Mouse (Mus musculus): ENCODE data around the gene Hist1h4a. TPM values are rescaled to one million over a fixed set of nuclear protein-coding genes. Genes with fewer than 3 reads are reported as not detected.
A peak's percentile ranks its signal among the peaks of the same experiment; 100 is the strongest.
"Not testable (repeated sequence)": the region's sequence is repeated elsewhere in the genome, so short reads cannot be mapped to it uniquely, and the experiment has no call there.

Gene Hist1h4a
- polyA plus RNA-seq, 1 experiment from 2014 or later = 0.35 TPM

DNA sequence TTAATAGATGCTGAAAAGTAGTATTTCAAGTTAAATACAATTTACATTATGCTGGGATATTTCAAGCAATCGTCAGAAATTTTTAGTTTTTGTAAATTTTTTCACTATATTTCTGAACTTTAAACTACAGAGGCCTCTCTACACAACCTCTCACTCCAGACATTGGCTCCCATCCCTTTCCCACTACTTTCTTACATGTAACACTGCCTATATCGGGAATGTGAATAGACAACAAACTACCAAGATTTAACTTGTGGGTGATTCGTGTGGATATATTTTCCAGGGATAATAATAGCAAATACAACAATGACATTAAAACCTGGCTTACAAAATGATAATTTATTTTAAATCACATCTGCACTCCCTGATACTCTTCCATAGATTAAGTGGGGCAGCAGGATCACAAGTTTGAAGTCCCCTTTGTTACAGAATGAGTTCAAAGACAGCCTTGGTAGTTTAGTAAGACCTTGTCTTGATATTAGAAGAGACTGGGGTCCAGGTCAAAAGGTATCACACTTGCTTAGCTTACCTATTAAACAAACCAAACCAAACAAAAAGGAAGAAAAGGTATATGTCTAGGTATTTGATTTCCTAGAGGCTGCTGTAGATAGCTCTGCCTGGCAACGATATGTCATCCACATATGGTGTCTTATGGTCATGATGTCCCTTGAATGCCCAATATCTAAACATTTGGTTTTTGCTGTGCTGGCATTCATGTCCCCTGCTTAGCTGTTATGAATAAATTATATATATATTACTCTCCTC lies 7.5 kb downstream of the Hist1h4a start:
- Histone ChIP-seq H3K27ac (replicated peaks; ENCODE audit: low read depth, low read length) (peak overlapping the region; percentile 83), H3K4me1 (ENCODE audit: control insufficient read depth, insufficient read depth, low read length) (peaks cover 6% of the 10 kb centered on the region; the same call in 1 of the 2 replicates), H3K36me3 (ENCODE audit: control insufficient read depth, insufficient read depth, low read length) (no peaks in the 10 kb centered on the region), H3K9me3 (ENCODE audit: control insufficient read depth, low read length) (no peaks in the 10 kb centered on the region), H3K9ac (ENCODE audit: low read length) (no peak overlapping the region), H3K27me3 (ENCODE audit: control insufficient read depth, insufficient read depth, low read length) (no peaks in the 10 kb centered on the region), H3K4me3 (ENCODE audit: low read depth, low read length) (no peak overlapping the region), H3K4me2 (ENCODE audit: low read depth, severe bottlenecking) (peak overlapping the region; percentile 56)
- DNase-seq (ENCODE audit: low spot score) = no peak
- no peak for ATAC-seq (ENCODE audit: insufficient number of reproducible peaks, low FRiP score, low TSS enrichment, low read depth)
- WGBS = 63% methylated on average over 4 of the region's 4 CpGs

DNA sequence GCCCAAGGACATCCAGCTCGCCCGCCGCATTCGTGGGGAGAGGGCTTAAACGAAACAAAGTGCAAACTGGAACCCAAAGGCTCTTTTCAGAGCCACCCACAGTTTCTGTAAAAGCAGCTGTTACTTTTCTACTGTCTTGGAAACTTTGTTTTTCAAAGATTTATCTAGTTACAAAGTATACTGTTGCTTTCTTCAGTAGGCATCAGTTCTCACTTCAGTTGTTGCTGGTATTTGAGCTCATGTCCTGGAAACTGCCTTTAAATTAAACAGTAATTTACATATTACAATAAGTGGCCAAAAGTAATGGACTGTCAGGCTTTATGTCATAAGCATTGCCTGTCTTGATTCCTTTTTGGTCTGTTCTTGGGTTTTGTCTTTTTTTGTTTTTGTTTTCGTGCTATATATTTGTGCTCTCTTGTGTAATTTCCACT lies 8.3 kb downstream of the Hist1h4a start:
- Histone ChIP-seq H3K36me3 (ENCODE audit: control insufficient read depth, insufficient read depth, low read length) (no peaks in the 10 kb centered on the region), H3K9me3 (ENCODE audit: control insufficient read depth, low read length) (no peaks in the 10 kb centered on the region), H3K27ac (replicated peaks; ENCODE audit: low read depth, low read length) (peak overlapping the region; percentile 83), H3K27me3 (ENCODE audit: control insufficient read depth, insufficient read depth, low read length) (no peaks in the 10 kb centered on the region), H3K9ac (ENCODE audit: low read length) (peak overlapping the region; percentile 72), H3K4me3 (ENCODE audit: low read depth, low read length) (peak overlapping the region; percentile 27), H3K4me2 (ENCODE audit: low read depth, severe bottlenecking) (peak overlapping the region; percentile 56), H3K4me1 (ENCODE audit: control insufficient read depth, insufficient read depth, low read length) (peaks cover 6% of the 10 kb centered on the region; the same call in 1 of the 2 replicates)
- 6% methylated on average over 6 of the region's 6 CpGs for WGBS
- DNase-seq (ENCODE audit: low spot score) (no peak), ATAC-seq (ENCODE audit: insufficient number of reproducible peaks, low FRiP score, low TSS enrichment, low read depth) (no peak)

DNA sequence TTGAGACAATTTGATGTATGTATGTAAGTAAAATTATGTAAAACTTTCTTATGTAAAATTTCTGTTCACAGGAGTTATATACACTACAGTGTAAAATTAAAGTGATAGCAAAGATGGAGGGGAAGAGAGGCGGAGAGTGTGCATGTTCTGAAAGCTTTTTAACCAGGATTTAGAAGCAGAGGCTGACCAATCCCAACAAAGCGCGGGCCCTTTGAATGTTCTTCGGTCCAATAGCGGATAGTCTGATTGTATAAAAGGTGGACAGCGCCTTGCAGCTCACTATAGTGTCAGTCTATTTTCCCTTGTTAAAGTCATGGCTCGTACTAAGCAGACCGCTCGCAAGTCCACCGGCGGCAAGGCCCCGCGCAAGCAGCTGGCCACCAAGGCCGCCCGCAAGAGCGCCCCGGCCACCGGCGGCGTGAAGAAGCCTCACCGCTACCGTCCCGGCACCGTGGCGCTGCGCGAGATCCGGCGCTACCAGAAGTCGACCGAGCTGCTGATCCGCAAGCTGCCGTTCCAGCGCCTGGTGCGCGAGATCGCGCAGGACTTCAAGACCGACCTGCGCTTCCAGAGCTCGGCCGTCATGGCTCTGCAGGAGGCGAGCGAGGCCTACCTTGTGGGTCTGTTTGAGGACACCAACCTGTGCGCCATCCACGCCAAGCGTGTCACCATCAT lies 8.8 kb downstream of the Hist1h4a start, which contains the start of gene Hist1h3b:
Hist1h3b (plus strand) TSS at position 201 of the 675 bp plus-strand sequence.
- Histone ChIP-seq H3K4me2 (ENCODE audit: low read depth, severe bottlenecking) (peak within 1 kb of the TSS; percentile 57), H3K4me3 (ENCODE audit: low read depth, low read length) (peak within 1 kb of the TSS; percentile 38), H3K9ac (ENCODE audit: low read length) (peak within 1 kb of the TSS; percentile 72), H3K27ac (replicated peaks; ENCODE audit: low read depth, low read length) (peak within 1 kb of the TSS; percentile 96)
- H3K4me1 ChIP-seq (ENCODE audit: control insufficient read depth, insufficient read depth, low read length); H3K9me3 ChIP-seq (ENCODE audit: control insufficient read depth, low read length); H3K36me3 ChIP-seq (ENCODE audit: control insufficient read depth, insufficient read depth, low read length); H3K27me3 ChIP-seq (ENCODE audit: control insufficient read depth, insufficient read depth, low read length): not testable (repeated sequence)
- under 1% methylated on average over 15 of the region's 47 CpGs for WGBS
- ATAC-seq (ENCODE audit: insufficient number of reproducible peaks, low FRiP score, low TSS enrichment, low read depth) (peak; percentile 90), DNase-seq (ENCODE audit: low spot score) (peak; percentile 94)

DNA sequence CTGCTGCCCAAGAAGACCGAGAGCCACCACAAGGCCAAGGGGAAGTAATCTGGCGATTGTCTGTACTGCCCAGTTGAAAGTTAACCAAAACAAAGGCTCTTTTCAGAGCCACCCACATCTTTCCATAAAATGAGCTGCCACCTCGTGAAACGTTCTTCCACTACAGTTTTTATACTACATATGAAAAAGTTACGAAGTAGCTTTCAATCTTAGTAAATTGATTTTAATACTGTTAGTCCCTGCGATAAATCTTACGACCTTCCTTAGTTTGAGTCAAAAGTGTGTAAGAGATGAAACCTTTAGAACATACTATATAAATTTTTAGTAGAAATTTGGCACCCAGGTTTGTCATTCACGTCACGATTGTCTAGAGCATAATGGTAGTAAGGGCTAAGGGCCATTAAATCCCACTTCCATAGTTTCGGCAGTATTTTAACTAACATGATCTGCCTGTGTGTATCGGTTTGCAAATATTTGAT lies 9.5 kb downstream of the Hist1h4a start:
- Histone ChIP-seq H3K27me3 (ENCODE audit: control insufficient read depth, insufficient read depth, low read length) (no peaks in the 10 kb centered on the region), H3K4me1 (ENCODE audit: control insufficient read depth, insufficient read depth, low read length) (peaks cover 3% of the 10 kb centered on the region; the same call in 1 of the 2 replicates), H3K4me3 (ENCODE audit: low read depth, low read length) (peak overlapping the region; percentile 38), H3K9ac (ENCODE audit: low read length) (peak overlapping the region; percentile 68), H3K9me3 (ENCODE audit: control insufficient read depth, low read length) (no peaks in the 10 kb centered on the region), H3K4me2 (ENCODE audit: low read depth, severe bottlenecking) (peak overlapping the region; percentile 57), H3K27ac (replicated peaks; ENCODE audit: low read depth, low read length) (peak overlapping the region; percentile 96), H3K36me3 (ENCODE audit: control insufficient read depth, insufficient read depth, low read length) (no peaks in the 10 kb centered on the region)
- ATAC-seq (ENCODE audit: insufficient number of reproducible peaks, low FRiP score, low TSS enrichment, low read depth) = no peak; the same call in 1 of the 2 replicates
- DNase-seq (ENCODE audit: low spot score) = peak; percentile 62
- 1% methylated on average over 11 of the region's 11 CpGs for WGBS

DNA sequence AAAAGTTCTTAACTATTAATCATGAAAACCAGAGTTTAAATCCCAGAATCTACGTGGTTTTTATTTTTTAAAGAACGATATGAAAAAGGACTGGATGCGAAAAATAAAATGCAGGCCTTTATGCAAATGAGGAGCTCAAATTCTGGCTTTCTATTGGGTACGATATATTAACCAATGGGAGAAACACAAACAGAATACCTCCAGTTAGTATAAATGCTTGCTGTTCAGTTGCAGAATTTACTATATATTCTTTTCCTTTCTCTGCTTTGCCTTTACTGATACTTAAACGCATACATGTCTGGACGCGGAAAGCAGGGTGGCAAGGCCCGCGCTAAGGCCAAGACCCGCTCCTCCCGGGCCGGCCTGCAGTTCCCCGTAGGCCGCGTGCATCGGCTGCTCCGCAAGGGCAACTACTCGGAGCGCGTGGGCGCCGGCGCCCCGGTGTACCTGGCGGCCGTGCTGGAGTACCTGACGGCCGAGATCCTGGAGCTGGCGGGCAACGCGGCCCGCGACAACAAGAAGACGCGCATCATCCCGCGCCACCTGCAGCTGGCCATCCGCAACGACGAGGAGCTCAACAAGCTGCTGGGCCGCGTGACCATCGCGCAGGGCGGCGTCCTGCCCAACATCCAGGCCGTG lies 10.1 kb downstream of the Hist1h4a start, which contains the start of gene Hist1h2ab:
Hist1h2ab (plus strand) TSS at position 288 of the 639 bp plus-strand sequence.
- not testable (repeated sequence) for H3K36me3 ChIP-seq (ENCODE audit: control insufficient read depth, insufficient read depth, low read length); H3K4me1 ChIP-seq (ENCODE audit: control insufficient read depth, insufficient read depth, low read length); H3K9me3 ChIP-seq (ENCODE audit: control insufficient read depth, low read length); H3K27me3 ChIP-seq (ENCODE audit: control insufficient read depth, insufficient read depth, low read length)
- Histone ChIP-seq H3K4me3 (ENCODE audit: low read depth, low read length) (peak within 1 kb of the TSS; percentile 38), H3K9ac (ENCODE audit: low read length) (peak within 1 kb of the TSS; percentile 68), H3K27ac (replicated peaks; ENCODE audit: low read depth, low read length) (peak within 1 kb of the TSS; percentile 96), H3K4me2 (ENCODE audit: low read depth, severe bottlenecking) (peak within 1 kb of the TSS; percentile 57)
- DNase-seq (ENCODE audit: low spot score) (peak; percentile 84), ATAC-seq (ENCODE audit: insufficient number of reproducible peaks, low FRiP score, low TSS enrichment, low read depth) (peak; percentile 50; the same call in 1 of the 2 replicates)
- 3% methylated on average over 26 of the region's 47 CpGs for WGBS

DNA sequence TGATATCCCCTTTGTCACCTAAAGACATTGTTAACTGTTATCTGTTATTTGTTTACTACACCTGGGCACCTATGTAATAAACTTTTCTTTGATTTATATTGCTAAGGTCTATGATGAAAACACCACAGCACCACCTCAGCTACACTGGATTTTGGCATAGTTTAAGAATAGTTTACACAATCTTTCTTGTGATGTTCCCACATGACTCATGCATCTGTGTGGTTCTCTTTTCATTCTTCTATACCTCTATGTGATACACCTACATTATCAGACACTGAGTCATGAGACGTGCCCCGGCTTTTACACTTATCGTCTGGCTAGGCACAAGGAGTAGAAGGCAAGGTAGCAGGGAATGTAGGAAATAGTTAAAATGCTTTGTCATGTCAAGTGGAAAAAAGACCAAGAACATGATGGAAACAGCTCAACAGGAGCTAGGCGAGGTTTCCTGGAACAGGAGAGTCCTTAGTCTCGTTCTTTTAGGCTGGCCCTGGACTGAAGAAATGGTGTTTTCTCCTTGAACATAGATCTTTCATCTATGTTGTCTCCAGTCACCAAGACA lies 11.4 kb downstream of the Hist1h4a start:
- H3K9ac ChIP-seq (ENCODE audit: low read length) = no peak overlapping the region
- H3K4me2 ChIP-seq (ENCODE audit: low read depth, severe bottlenecking) = no peak overlapping the region
- peaks cover 3% of the 10 kb centered on the region; the same call in 1 of the 2 replicates for H3K4me1 ChIP-seq (ENCODE audit: control insufficient read depth, insufficient read depth, low read length)
- H3K4me3 ChIP-seq (ENCODE audit: low read depth, low read length) = no peak overlapping the region
- H3K27me3 ChIP-seq (ENCODE audit: control insufficient read depth, insufficient read depth, low read length) = no peaks in the 10 kb centered on the region
- DNase-seq (ENCODE audit: low spot score) (no peak), ATAC-seq (ENCODE audit: insufficient number of reproducible peaks, low FRiP score, low TSS enrichment, low read depth) (no peak)
- 87% methylated on average over 5 of the region's 5 CpGs for WGBS
- no peaks in the 10 kb centered on the region for H3K36me3 ChIP-seq (ENCODE audit: control insufficient read depth, insufficient read depth, low read length)
- no peaks in the 10 kb centered on the region for H3K9me3 ChIP-seq (ENCODE audit: control insufficient read depth, low read length)
- H3K27ac ChIP-seq (replicated peaks; ENCODE audit: low read depth, low read length) = peak overlapping the region; percentile 79

DNA sequence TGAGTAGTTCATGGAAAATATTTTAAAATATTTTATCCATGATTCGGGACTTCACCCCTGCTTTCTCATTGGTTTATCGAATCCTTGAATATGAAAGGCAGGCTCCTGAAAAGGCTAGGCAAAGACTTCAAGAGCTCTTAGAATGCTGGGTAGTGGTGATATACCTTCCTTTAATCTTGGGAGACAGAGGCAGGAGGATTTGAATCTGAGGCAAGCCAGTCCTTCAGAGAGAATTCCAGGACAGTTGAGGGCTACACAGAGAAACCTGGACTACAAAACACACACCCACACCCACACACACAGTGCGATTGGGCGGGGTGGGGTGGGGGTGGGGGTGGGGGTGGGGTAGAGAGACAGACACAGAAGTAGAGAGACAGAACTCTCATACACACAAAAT lies 13.1 kb downstream of the Hist1h4a start:
- H3K4me2 ChIP-seq (ENCODE audit: low read depth, severe bottlenecking) = peak overlapping the region; percentile 55
- peak overlapping the region; percentile 62; the same call in 1 of the 2 replicates for H3K9ac ChIP-seq (ENCODE audit: low read length)
- ATAC-seq (ENCODE audit: insufficient number of reproducible peaks, low FRiP score, low TSS enrichment, low read depth) (no peak), DNase-seq (ENCODE audit: low spot score) (no peak)
- H3K36me3 ChIP-seq (ENCODE audit: control insufficient read depth, insufficient read depth, low read length) = no peaks in the 10 kb centered on the region
- no peaks in the 10 kb centered on the region for H3K27me3 ChIP-seq (ENCODE audit: control insufficient read depth, insufficient read depth, low read length)
- no peaks in the 10 kb centered on the region for H3K4me1 ChIP-seq (ENCODE audit: control insufficient read depth, insufficient read depth, low read length)
- H3K27ac ChIP-seq (replicated peaks; ENCODE audit: low read depth, low read length) = peak overlapping the region; percentile 99
- H3K9me3 ChIP-seq (ENCODE audit: control insufficient read depth, low read length) = no peaks in the 10 kb centered on the region
- H3K4me3 ChIP-seq (ENCODE audit: low read depth, low read length) = no peak overlapping the region
- WGBS = 11% methylated on average over 4 of the region's 4 CpGs
